Mouse (Mus musculus) kidney, postnatal 0 days (tissue): Measurements from ENCODE around the gene Tnfsf9. TPM values are rescaled to one million over a fixed set of nuclear protein-coding genes. Genes with fewer than 3 reads are reported as not detected.

ENCODE experiments used
- ATAC-seq: fragments of 200-750 bp; cut with Nextera tagmentation; replicated peaks from 2 replicates; pipeline ENCODE4 v1.8.0; 2017; ENCODE audit warnings: low read depth, moderate number of reproducible peaks, moderate TSS enrichment, moderate library complexity; ENCODE audit not compliant: low FRiP score
- DNase-seq: peaks from one replicate; pipeline ENCODE4 v3.0.0-alpha.2; 2016; ENCODE audit warnings: low spot score
- H3K27ac ChIP-seq: fragments of 300-500 bp; sonication (generic); 2 replicates; pipeline ENCODE4 v1.5.1; 2014; ENCODE audit warnings: mild to moderate bottlenecking
- H3K27me3 ChIP-seq: fragments of 300-500 bp; sonication (generic); 2 replicates; pipeline ENCODE4 v1.6.1; 2014; ENCODE audit warnings: low read length, mixed read lengths; ENCODE audit not compliant: insufficient read depth
- H3K36me3 ChIP-seq: fragments of 300-500 bp; sonication (generic); 2 replicates; pipeline ENCODE4 v1.6.1; 2014; ENCODE audit warnings: low read length, mixed read lengths; ENCODE audit not compliant: insufficient read depth
- H3K4me1 ChIP-seq: fragments of 300-500 bp; sonication (generic); replicated peaks from 2 replicates; pipeline ENCODE4 v1.6.1; 2014; ENCODE audit warnings: antibody characterized with exemption, low read length, mixed read lengths; ENCODE audit not compliant: insufficient read depth
- H3K4me2 ChIP-seq: fragments of 300-500 bp; sonication (generic); 2 replicates; pipeline ENCODE4 v1.6.1; 2014; ENCODE audit warnings: mild to moderate bottlenecking, low read length, moderate library complexity, mixed read lengths
- H3K4me3 ChIP-seq: fragments of 300-500 bp; sonication (generic); replicated peaks from 2 replicates; pipeline ENCODE4 v1.5.1; 2014; ENCODE audit warnings: low read depth, low read length
- H3K9ac ChIP-seq: fragments of 300-500 bp; sonication (generic); 2 replicates; pipeline ENCODE4 v1.6.1; 2014; ENCODE audit warnings: low read depth, low read length
- H3K9me3 ChIP-seq: fragments of 300-500 bp; sonication (generic); replicated peaks from 2 replicates; pipeline ENCODE4 v1.6.1; 2016; ENCODE audit warnings: low read length, inconsistent platforms, mixed read lengths
- CTCF ChIP-seq: IDR thresholded peaks from 2 replicates; pipeline ENCODE4 v1.5.1; 2016; ENCODE audit warnings: antibody characterized with exemption, low read depth, mild to moderate bottlenecking, moderate library complexity
- WGBS: fragments of 180-500 bp; shearing (Covaris S2); extraction: QIAGEN DNeasy Blood & Tissue Kit; methylation state at CpG from one replicate; pipeline ENCODE4 v1.1.7; 2014; 5-methylcytosine and 5-hydroxymethylcytosine counted together
- polyA plus RNA-seq: library from polyadenylated mRNA; unstranded; fragments of >200 nt; fragmentation: Nextera tagmentation; extraction: Ambion mirVana; gene quantifications from 2 replicates; pipeline ENCODE4 v1.2.1, GENCODE M21; 2015

Tnfsf9 gene
- polyA plus RNA-seq, 1 experiment from 2014 or later, result 6.1 TPM

GRCm38 (mm10) chr17:57139708-57140107, 34.6 kb downstream of the Tnfsf9 start:
- Histone ChIP-seq H3K9me3 (no peaks in the 10 kb centered on the region), H3K9ac (no peak overlapping the region), H3K27me3 (no peaks in the 10 kb centered on the region), H3K36me3 (no peaks in the 10 kb centered on the region), H3K4me3 (no peak overlapping the region), H3K27ac (no peak overlapping the region), H3K4me1 (no peaks in the 10 kb centered on the region), H3K4me2 (no peak overlapping the region)
- TF ChIP-seq CTCF, result no peak
- WGBS, result 88% methylated on average over 3 of the region's 3 CpGs
- ATAC-seq (no peak), DNase-seq (no peak)

GRCm38 (mm10) chr17:57143704-57144103, 38.6 kb downstream of the Tnfsf9 start:
- H3K9me3 ChIP-seq, result no peaks in the 10 kb centered on the region
- no peaks in the 10 kb centered on the region for H3K36me3 ChIP-seq
- DNase-seq (no peak), ATAC-seq (no peak)
- WGBS, result 78% methylated on average over 3 of the region's 3 CpGs
- H3K9ac ChIP-seq, result no peak overlapping the region
- no peaks in the 10 kb centered on the region for H3K4me1 ChIP-seq
- H3K4me2 ChIP-seq, result no peak overlapping the region
- H3K27me3 ChIP-seq, result peaks cover 5% of the 10 kb centered on the region; the same call in 1 of the 2 replicates
- no peak for TF ChIP-seq CTCF
- no peak overlapping the region for H3K4me3 ChIP-seq
- no peak overlapping the region for H3K27ac ChIP-seq

- Histone ChIP-seq H3K36me3 (no peaks in the 10 kb centered on the region), H3K4me1 (0 out of 2 replicates have a peak, but pooled peaks cover 3% of the 10 kb centered on the region), H3K27ac (no peak overlapping the region), H3K4me3 (no peak overlapping the region), H3K9me3 (no peaks in the 10 kb centered on the region), H3K4me2 (no peak overlapping the region), H3K27me3 (peaks cover 16% of the 10 kb centered on the region; the same call in 1 of the 2 replicates), H3K9ac (no peak overlapping the region)
- DNase-seq (no peak), ATAC-seq (no peak)
- 57% methylated on average over 1 of the region's 1 CpGs for WGBS
- no peak for TF ChIP-seq CTCF
Observed at GRCm38 (mm10) chr17:57145115-57145514, 40.0 kb downstream of the Tnfsf9 start.

- H3K4me2 ChIP-seq, result no peak overlapping the region
- H3K36me3 ChIP-seq, result no peaks in the 10 kb centered on the region
- no peak overlapping the region for H3K27ac ChIP-seq
- ATAC-seq (no peak), DNase-seq (no peak)
- no peak overlapping the region for H3K9ac ChIP-seq
- H3K27me3 ChIP-seq, result peaks cover 16% of the 10 kb centered on the region; the same call in 1 of the 2 replicates
- TF ChIP-seq CTCF, result no peak
- H3K4me1 ChIP-seq, result 0 out of 2 replicates have a peak, but pooled peaks cover 3% of the 10 kb centered on the region
- no peaks in the 10 kb centered on the region for H3K9me3 ChIP-seq
- H3K4me3 ChIP-seq, result no peak overlapping the region
- 68% methylated on average over 4 of the region's 4 CpGs for WGBS
Observed at GRCm38 (mm10) chr17:57148343-57148742, 43.2 kb downstream of the Tnfsf9 start.

GRCm38 (mm10) chr17:57148994-57149803, 44.1 kb downstream of the Tnfsf9 start, which contains the start of gene Cd70:
Gene Cd70, minus strand, starts transcription at chr17:57149777.
- Histone ChIP-seq H3K4me3 (peak within 1 kb of the TSS; percentile 24), H3K27me3 (peaks cover 16% of the 10 kb centered on the region; the same call in 1 of the 2 replicates), H3K9me3 (no peaks in the 10 kb centered on the region), H3K36me3 (no peaks in the 10 kb centered on the region), H3K4me2 (peak within 1 kb of the TSS; percentile 62), H3K9ac (peak within 1 kb of the TSS; percentile 50; the same call in 1 of the 2 replicates), H3K4me1 (0 out of 2 replicates have a peak, but pooled peaks cover 3% of the 10 kb centered on the region), H3K27ac (no peak within 1 kb of the TSS)
- DNase-seq (peak; percentile 8), ATAC-seq (peak; percentile 64; the same call in 1 of the 2 replicates)
- 3% methylated on average over 39 of the region's 39 CpGs for WGBS
- TF ChIP-seq CTCF, result no peak

GRCm38 (mm10) chr17:57153006-57153405, 47.9 kb downstream of the Tnfsf9 start:
- no peak overlapping the region for H3K4me3 ChIP-seq
- no peak overlapping the region for H3K27ac ChIP-seq
- no peak overlapping the region for H3K4me2 ChIP-seq
- ATAC-seq (no peak), DNase-seq (no peak)
- H3K27me3 ChIP-seq, result peaks cover 12% of the 10 kb centered on the region; the same call in 1 of the 2 replicates
- no peaks in the 10 kb centered on the region for H3K9me3 ChIP-seq
- WGBS, result 95% methylated on average over 6 of the region's 6 CpGs
- H3K36me3 ChIP-seq, result no peaks in the 10 kb centered on the region
- TF ChIP-seq CTCF, result no peak
- H3K9ac ChIP-seq, result no peak overlapping the region
- H3K4me1 ChIP-seq, result 0 out of 2 replicates have a peak, but pooled peaks cover 3% of the 10 kb centered on the region
